Mouse (Mus musculus): Measurements from ENCODE around the gene Stard3. TPM values are rescaled to one million over a fixed set of nuclear protein-coding genes. Genes with fewer than 3 reads are reported as not detected.

Gene Stard3
- total RNA-seq, 2 experiments from 2014 or later = 30.3 to 30.9 TPM

DNA sequence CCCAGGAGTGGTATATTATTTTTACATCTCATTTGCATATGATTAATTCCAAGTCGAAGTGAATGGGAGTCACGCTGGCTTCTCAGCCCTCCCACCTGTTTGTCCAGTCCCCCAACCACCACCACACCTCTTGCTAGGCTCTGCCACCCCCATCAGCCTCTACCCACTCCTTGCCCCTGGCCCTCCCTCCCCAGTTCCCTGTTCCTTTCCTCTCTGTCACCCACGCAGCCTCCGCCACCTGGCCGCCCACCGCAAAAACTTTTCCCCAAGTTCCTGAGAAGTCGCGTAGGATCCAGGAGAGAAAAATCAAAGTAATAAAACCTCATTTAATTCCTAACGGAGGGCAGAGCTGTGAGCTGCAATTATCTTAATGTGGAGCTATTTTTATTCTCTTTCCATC lies 12.0 kb upstream of the Stard3 start:
- DNase-seq (ENCODE audit: low spot score in 2 of 2) = no peak

- DNase-seq (ENCODE audit: low spot score in 2 of 2) = no peak
Measured at GRCm38 (mm10) chr11:98347385-98348082, 10.6 kb upstream of the Stard3 start.

DNA sequence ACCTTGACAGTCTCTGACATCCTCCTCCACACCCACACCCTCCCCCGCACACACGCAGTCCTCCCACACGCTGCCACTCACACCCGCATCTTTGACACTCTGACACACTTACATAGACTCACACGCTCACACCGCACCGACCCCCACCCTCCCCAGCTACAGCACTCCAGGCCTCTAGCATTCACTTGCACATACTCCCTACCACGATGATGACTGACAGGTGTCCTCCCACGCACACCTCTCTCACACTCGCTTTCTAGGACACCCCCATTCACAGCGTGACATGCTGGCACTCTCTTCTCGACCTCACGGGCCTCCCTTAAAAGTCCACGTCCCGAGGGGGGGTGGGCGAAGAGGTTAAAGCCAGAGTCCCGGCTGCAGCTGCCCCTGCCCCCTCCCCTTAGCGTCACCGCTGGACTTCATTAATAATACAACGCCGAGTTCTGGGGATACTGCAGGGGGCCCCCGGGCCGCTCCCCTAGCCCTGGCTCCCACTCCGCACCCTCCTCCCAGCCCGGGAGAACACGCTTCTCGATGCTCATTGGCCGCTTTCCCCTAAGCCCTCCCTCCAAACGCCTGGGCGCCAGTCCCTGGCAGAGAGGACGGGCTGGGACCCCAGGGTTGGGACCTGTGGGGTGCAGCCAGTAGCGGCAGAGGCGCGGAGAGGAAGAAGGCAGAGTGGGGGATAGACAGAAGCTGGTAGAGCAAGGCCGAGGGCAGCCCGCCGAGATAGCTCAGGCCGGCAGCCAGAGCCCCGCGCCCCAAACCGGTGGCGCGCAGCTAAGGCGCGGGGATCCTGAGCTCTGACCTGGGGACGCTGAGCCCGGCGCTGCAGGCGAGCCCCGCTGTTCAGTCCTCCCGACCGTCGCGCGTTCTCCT lies 9.8 kb upstream of the Stard3 start, which contains the start of gene Ppp1r1b:
Ppp1r1b (plus strand) TSS at position 322 of the 879 bp plus-strand sequence.
- DNase-seq (ENCODE audit: low spot score in 2 of 2) = no peak

DNA sequence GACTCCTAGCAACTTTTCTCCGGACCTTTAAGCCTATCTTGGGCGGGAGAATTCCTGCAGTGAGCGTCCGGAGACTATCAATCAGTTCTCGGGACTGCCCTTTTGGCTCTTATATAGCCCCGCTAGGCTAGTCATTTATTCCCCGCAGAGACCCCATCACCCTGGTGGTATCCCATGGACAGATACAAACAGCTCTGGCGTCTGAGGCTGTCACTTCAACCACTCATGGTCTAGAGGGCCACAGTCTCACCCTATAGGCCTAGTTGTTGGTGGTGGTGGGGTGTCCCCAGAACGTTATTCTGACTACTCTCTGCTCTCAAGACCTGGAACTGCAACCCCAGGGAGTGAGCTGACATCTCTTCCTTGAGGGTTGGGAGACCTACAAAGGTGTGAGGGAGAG lies 8.9 kb upstream of the Stard3 start:
- DNase-seq (ENCODE audit: low spot score in 2 of 2) = no peak

- DNase-seq (ENCODE audit: low spot score in 2 of 2) = no peak
Measured at GRCm38 (mm10) chr11:98352272-98352990, 5.7 kb upstream of the Stard3 start.

DNA sequence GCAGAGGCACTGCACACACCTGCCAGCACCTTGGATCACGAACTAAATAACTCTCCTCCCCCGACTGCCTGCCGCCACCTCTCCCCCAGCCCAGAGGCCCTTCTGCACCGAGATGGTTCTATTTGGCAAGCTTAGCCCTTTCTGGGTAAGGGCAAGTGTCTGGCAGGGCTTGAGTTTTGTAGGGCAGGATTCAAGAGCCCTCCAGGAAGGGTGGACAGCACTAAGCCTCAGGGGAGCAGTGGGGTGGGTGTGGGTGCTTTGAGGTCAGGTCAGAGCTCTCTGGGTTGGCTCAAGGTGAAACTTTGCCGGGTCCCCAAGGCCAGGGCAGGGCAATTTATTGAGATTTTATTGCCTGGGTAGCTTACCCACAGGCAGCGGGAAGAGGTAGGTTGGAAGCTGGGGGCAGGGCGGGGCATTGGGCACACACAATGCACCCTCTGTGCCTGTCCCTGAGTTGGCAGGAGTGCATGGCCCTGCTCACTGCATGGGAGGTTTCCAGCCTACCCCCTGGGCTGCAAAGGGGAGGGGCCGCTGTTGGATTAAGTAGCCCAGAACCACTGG lies 4.4 kb upstream of the Stard3 start:
- DNase-seq (ENCODE audit: low spot score in 2 of 2) = no peak

DNA sequence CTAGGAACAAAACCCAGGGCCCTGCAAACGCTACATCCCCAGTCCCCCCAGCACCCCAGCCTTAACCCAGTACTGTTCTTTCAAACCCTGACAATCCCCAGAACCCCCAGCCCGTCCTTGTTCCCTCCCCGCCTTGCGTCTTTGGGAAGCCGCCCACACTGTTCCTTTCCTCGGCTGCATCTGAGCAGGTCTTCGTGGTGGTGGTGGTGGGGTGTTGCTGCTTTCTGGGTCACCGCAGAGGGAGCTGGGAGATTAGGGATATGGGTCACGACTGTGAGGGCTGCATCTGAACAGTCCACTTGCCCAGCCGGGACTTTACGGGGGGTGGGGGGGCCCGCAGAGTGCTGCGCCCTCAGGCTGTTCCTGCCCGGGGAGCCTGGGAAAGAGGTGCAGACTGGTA lies 3.7 kb upstream of the Stard3 start:
- DNase-seq (ENCODE audit: low spot score in 2 of 2) = no peak

DNA sequence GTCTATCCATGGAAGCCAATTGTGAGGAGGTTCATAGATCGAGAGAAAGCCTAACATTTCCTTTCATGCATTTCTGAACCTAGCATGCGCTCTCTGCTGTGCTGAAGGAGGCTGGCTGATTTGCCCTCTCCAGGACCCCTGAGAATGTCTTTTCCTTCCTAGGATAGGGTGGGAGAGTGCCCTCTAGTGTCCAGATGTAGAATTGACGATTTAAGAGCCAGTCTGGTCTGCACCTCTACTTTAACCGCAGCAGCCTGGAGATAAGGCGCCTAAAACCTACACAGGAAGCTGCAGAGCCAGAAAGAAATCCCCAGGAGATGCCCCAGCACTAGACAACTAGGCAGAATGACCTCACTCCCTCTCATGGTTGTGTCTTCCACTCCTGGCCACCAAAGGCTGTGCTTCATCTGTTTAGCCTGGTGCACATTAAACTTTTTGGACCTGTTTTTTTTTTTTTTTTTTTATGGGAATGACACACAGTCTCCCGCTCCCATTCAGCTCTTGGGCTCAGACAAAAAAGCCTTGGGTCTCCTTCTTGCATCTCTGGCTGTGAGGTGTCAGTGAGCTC lies 2.4 kb upstream of the Stard3 start:
- no peak for DNase-seq (ENCODE audit: low spot score in 2 of 2)

GRCm38 (mm10) chr11:98356625-98357394 lies 1.4 kb upstream of the Stard3 start:
- no peak for DNase-seq (ENCODE audit: low spot score in 2 of 2)

DNA sequence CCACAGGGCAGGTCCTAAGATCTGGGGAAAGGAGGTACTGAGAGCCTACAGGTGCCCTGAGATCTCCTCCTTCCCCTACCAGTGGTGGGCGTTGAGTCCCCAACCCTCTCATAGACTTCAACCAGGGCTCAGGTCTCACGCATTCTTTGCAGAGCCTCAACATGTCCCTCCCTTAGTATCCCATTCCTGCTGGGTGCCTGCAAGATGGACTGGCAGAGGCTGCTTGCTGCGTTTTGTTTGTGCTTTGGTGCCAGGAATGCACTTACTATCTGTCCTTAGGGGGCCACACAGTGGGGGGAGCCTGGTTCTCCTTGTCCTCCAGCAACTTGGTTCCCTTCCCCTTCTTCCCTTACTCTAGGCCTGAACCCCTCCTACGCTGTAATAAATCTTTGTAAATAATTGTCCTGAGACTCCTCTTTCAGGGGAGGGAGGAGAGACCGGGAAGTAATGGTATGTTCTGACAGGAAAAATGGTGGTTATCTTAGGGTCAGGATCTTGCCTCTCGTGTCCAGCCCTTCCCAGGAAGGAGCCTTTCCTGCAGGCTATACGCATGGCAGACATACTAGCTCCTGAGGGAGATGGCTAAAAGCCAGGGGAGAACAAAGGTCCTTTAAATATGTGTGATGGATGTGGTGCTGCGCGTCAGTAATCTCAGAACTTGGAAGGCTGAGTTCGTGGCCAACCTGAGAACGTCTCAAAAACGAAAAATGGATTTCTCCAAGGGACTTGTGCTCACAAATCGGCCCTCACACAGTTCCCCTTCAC lies 590 bp upstream of the Stard3 start:
- DNase-seq (ENCODE audit: low spot score in 2 of 2) = no peak

DNA sequence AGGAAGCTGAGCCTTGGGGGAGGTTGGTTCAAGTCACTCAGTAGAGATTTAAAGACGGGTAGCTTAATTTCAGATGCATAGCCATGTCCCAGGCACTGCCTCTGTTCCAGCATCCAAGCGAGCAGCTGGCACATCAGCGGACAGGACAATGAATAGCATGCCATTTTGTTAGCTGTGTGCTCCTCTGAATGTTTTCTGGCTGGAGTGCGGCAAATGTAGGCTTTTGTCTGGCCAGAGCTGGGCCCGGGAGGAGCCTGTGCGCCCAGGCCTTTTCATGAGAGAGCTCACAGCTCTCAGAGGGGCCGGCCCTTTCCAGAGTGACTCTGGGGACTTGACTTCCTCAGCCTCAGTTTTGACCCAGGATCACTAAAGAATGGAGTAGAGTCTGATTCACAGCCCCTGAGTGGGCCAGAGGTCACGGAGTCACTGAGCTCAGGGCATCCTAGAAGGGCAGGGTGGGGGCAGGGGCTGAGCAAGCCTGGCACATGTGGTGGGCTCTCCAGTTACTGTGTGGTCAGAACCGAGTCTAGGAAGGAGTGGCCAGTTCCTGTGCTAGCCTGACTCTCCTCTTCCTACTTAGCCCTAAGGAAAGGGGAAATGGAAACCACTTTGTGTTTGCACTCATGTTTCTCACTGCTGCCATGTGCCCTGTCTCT lies 2.8 kb downstream of the Stard3 start:
- DNase-seq (ENCODE audit: low spot score in 2 of 2) = no peak

DNA sequence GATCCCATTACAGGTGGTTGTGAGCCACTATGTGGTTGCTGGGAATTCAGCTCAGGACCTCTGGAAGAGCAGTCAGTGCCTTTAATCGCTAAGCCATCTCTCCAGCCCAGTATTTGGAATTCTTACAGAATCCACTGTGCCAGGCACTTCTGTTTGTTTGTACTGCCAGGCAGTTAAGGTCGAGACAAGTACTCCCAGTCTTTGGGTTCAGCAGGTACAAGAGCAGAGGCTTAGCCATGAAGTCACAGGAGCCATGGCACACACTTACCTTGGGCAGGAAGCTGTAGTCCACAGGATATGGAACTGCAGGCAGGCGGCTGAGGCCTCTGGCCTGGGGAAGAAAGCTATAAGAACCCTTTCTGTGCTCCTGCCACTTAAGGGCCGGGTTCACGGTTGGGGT lies 5.6 kb downstream of the Stard3 start:
- DNase-seq (ENCODE audit: low spot score in 2 of 2) = no peak

DNA sequence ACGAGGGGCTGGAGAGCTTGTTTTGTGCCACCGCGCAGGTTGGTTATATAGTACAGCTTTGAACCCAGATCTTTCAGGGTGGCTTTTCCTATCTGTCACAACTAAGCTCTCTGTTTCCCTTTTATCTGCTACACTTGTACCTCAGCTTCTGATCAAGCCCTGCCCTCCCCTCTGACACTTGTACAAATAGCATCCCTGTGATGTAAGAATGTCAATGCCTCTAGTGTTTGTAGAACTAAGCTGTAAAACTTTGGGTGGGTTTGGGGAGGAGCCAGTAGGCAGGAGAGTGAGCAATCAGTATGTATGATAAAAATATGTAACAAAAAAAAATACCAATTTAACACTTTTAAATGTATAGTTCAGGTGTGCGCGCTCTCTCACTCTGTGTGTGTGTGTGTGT lies 6.2 kb downstream of the Stard3 start:
- no peak for DNase-seq (ENCODE audit: low spot score in 2 of 2)

- DNase-seq (ENCODE audit: low spot score in 2 of 2) = no peak
Measured at GRCm38 (mm10) chr11:98366290-98366689, 8.1 kb downstream of the Stard3 start.

- DNase-seq (ENCODE audit: low spot score in 2 of 2) = no peak
Measured at GRCm38 (mm10) chr11:98367171-98367862, 9.1 kb downstream of the Stard3 start.

GRCm38 (mm10) chr11:98367863-98368186 lies 9.7 kb downstream of the Stard3 start:
- no peak for DNase-seq (ENCODE audit: low spot score in 2 of 2)

- no peak for DNase-seq (ENCODE audit: low spot score in 2 of 2)
Measured at GRCm38 (mm10) chr11:98369337-98369736, 11.2 kb downstream of the Stard3 start.

DNA sequence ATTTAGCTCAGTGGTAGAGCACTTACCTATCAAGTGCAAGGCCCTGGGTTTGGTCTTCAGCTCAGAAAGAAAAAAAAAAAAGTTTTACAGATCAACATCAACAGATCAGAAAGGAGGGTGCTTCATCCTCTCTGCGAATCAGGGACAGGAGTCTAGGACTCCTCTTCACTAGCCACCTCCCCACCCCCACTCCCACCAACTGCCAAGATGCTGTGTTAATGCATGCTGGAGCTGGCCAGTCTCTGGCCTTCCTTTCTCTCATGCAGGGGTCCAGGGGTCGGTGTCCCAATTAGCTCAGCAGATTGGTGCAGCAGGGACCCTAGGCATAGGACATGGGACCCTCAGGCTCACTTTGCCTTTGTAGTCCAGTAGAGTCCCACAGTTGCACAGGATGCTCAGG lies 12.4 kb downstream of the Stard3 start:
- DNase-seq (ENCODE audit: low spot score in 2 of 2) = no peak

All from adrenal gland, postnatal 4 days (tissue).